Mouse (Mus musculus): ENCODE data around the gene Tmem53.

GRCm38 (mm10) chr4:117230331-117230730, 21.4 kb upstream of the Tmem53 start:
- peak; percentile 63; the same call in 1 of the 2 replicates for TF ChIP-seq CTCF (IDR thresholded peaks at IDR 0.05; ENCODE audit: control insufficient read depth, insufficient read depth, insufficient replicate concordance, low read depth, low read length)
- TF ChIP-seq POLR2A (IDR thresholded peaks at IDR 0.05; ENCODE audit: control insufficient read depth, low read depth, low read length), result no peak
